Mouse (Mus musculus) brain, embryonic 14.5 days (tissue): ENCODE results near the gene Il4i1. TPM values are rescaled to one million over a fixed set of nuclear protein-coding genes. Genes with fewer than 3 reads are reported as not detected.

Experiments used
- DNase-seq: peaks from one replicate; pipeline ENCODE4 v3.0.0-alpha.2; 2011; ENCODE audit warnings: low read depth
- CTCF ChIP-seq: fragments of 200-500 bp; IDR thresholded peaks from 2 replicates; pipeline ENCODE4 v1.5.1; 2012; ENCODE audit warnings: inconsistent platforms, mild to moderate bottlenecking, moderate library complexity, borderline replicate concordance; ENCODE audit not compliant: insufficient read depth, insufficient read length; ENCODE audit errors: extremely low read depth
- POLR2A ChIP-seq: fragments of 200-500 bp; IDR thresholded peaks from 2 replicates; pipeline ENCODE4 v1.6.1; 2012; ENCODE audit warnings: mild to moderate bottlenecking, inconsistent platforms, borderline replicate concordance; ENCODE audit not compliant: poor library complexity, insufficient read depth, insufficient read length, severe bottlenecking; ENCODE audit errors: extremely low read depth
- polyA plus RNA-seq: library from polyadenylated mRNA; depleted of rRNA; stranded (reverse); fragments of >200 nt; gene quantifications from 2 replicates; pipeline ENCODE4 v1.2.3, GENCODE M21; 2012

Gene Il4i1
- polyA plus RNA-seq, 1 experiment, result 0.42 TPM

- DNase-seq, result no peak
- no peak for TF ChIP-seq CTCF
- no peak for TF ChIP-seq POLR2A
Measured at GRCm38 (mm10) chr7:44819863-44820262, 3.7 kb downstream of the Il4i1 start.

DNA sequence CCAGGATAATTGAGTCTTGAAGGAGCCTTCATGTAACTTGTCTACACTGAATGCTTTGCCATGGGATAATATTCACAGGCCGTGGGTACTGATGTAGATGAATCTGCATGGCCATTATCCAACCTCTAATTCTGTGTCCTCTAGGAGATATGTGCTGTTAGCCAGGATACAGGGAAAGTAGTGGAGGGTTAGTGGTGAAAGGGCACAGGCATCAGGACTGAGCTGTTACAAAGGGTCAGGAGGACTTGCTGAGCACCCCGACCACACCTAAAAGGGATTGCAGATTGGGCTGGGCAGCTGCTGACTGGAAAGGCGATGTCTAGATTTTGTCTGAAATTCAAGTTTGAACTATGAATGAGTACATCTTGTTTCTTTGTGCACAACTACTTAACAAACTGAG lies 4.3 kb downstream of the Il4i1 start:
- no peak for DNase-seq
- no peak for TF ChIP-seq CTCF
- no peak for TF ChIP-seq POLR2A

- TF ChIP-seq CTCF, result no peak
- TF ChIP-seq POLR2A, result no peak
- no peak for DNase-seq
Measured at GRCm38 (mm10) chr7:44821666-44822448, 5.7 kb downstream of the Il4i1 start.

DNA sequence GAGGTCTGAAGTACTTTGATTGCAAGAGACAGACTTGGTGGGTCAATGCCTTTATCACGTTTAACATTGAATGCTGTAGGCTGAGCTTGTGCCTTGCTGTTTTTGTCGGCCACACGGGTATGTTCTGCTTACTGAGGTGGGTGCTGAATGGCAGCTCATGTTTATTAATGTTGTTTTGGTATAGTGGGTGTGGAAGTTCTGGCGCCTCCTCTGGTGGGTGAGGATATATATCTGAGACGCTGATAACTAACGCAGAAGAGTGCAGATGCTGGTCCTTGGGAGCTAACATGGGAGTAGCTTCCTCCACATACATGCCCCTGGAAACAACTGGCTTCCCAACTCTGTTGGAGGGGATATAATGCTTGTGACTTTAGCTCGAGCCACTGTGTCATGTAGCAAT lies 7.2 kb downstream of the Il4i1 start:
- peak; percentile 35 for DNase-seq
- TF ChIP-seq CTCF (peak; percentile 17; the same call in 1 of the 2 replicates), POLR2A (no peak)

DNA sequence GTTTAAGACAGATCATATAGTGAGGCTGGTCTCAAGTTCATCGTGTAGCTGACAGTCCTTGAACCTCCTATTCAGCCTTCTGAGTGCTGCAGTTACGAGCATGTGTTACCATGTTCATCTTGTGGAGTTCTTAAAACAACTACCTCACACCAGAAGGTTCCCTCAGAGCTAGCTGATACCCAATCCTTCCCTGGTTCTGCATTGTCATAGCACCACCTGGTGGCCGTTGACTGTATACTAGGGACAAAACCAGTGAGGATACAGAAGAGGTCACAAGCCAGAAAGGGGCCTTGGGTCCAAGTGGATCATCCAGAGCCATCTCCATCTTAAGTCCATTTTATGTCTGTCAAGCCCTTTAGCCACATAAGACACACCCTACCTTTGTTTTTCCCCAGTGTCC lies 8.7 kb downstream of the Il4i1 start:
- DNase-seq, result peak; percentile 84
- TF ChIP-seq POLR2A, result no peak
- peak; percentile 84; the same call in 1 of the 2 replicates for TF ChIP-seq CTCF

- TF ChIP-seq CTCF (no peak), POLR2A (no peak)
- no peak for DNase-seq
Measured at GRCm38 (mm10) chr7:44826771-44827170, 10.6 kb downstream of the Il4i1 start.

GRCm38 (mm10) chr7:44828706-44829105 lies 12.5 kb downstream of the Il4i1 start:
- no peak for DNase-seq
- TF ChIP-seq CTCF, result no peak
- TF ChIP-seq POLR2A, result no peak

GRCm38 (mm10) chr7:44832763-44833162 lies 16.6 kb downstream of the Il4i1 start:
- DNase-seq, result no peak
- no peak for TF ChIP-seq POLR2A
- no peak for TF ChIP-seq CTCF

GRCm38 (mm10) chr7:44835373-44836015 lies 19.3 kb downstream of the Il4i1 start:
- TF ChIP-seq CTCF (no peak), POLR2A (no peak)

GRCm38 (mm10) chr7:44836016-44836404 lies 19.8 kb downstream of the Il4i1 start:
- no peak for TF ChIP-seq CTCF
- TF ChIP-seq POLR2A, result no peak
- no peak for DNase-seq

More at GRCm38 (mm10) chr7:44835373-44836015, 19.3 kb downstream of the Il4i1 start:
- DNase-seq, result no peak

DNA sequence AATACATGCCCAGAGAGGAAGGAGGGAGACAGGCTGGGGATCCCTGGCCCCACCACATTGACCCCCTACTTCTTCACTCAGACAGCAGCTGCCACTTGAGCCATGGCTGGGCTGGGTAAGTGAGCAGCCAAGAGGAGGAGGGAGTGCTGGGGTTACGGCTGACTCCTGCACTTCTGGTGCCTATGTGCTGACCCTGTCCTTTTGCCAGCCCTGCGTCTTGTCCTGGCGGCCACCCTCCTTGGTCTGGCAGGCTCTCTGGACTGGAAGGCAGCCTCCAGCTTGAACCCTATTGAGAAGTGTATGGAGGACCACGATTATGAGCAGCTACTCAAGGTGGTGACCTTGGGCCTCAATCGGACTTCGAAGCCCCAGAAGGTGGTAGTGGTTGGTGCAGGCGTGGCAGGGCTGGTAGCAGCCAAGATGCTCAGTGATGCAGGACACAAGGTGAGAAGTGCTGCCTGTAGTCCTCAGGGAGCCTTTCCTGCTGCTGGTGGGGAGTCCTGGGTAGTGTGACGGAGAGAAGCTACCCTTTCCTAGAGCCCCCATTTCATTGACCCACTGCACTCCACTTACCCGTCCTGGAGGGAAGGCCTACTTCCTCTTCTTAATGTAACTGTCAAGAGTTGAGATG lies 20.4 kb downstream of the Il4i1 start:
- TF ChIP-seq CTCF (no peak), POLR2A (no peak)
- no peak for DNase-seq
